Mouse (Mus musculus) bone marrow macrophage, adult 2 months (primary cell): ENCODE measurements around the gene Sirt2.

Source experiments
- CTCF ChIP-seq: IDR thresholded peaks from 2 replicates; pipeline ENCODE4 v1.5.1; 2012; ENCODE audit warnings: low read depth, mild to moderate bottlenecking, low read length, moderate library complexity
- POLR2A ChIP-seq: IDR thresholded peaks from 2 replicates; pipeline ENCODE4 v1.6.1; 2012; ENCODE audit warnings: mild to moderate bottlenecking, low read depth, low read length, borderline replicate concordance

DNA sequence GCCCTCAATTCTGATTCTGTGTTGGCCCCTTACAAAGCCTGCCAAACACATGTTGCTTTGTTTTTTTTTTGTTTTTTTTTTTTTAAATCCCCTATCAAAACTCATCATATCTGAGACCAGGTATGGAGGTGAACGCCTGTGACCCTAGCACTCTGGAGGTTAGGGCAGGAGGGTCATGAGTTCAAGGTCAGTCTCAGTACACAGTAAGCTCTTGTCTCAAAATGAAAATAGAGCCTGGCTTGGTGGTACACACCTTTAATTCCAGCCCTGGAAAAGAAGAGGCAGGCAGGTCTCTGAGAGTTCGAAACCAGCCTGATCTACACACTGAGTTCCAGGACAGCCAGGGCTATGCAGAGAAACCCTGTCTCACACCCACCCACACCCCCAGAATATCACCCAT, 46.9 kb upstream of the Sirt2 start:
- TF ChIP-seq POLR2A, result no peak
- TF ChIP-seq CTCF, result no peak
